Mouse (Mus musculus): ENCODE results near the gene Chst8.

The Chst8 gene

GRCm38 (mm10) chr7:34702718-34703351 lies 109.7 kb downstream of the Chst8 start:
- peak; percentile 88 for DNase-seq

DNA sequence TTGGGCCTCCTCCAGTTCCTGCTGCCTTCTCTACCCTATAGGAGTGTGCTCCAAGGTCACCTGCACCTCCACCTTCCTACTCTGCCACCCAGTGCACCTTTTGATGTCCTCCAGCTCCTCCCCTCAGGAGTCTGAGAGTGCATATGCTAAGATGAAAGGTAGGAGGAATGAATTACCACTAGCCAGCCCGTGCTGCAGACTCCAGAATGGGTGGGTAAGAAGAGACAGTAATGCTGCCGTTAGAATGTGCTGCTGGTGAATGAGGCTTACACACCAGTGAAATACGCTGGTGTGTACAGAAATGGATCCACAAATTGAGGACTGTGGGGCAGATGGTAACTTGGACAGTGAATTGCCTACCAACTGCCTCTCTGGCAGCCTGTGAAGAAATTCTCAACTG lies 112.6 kb downstream of the Chst8 start:
- no peak for DNase-seq

GRCm38 (mm10) chr7:34698221-34698620 lies 114.3 kb downstream of the Chst8 start:
- DNase-seq, result peak; percentile 57

DNA sequence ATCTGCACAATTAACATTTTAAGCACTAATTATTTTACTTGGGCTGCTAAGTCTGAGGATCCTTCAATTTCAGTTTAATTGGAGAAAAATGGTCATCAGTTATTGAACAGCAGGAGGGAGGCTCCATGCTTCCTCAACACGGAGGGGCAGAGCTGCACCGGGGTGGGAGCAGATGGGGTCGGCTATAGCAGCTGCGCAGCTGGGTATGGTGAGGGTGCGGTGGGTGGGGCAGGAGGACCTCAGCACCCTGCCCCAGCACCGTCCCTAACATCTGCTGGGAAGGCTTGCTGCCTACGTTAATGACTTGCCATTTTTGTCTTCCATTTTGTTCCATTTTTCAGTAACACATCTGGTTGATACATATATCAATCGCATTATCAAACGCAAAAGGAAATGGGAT lies 116.4 kb downstream of the Chst8 start:
- no peak for DNase-seq

- peak; percentile 43 for DNase-seq
Measured at GRCm38 (mm10) chr7:34694898-34695297, 117.6 kb downstream of the Chst8 start.

DNA sequence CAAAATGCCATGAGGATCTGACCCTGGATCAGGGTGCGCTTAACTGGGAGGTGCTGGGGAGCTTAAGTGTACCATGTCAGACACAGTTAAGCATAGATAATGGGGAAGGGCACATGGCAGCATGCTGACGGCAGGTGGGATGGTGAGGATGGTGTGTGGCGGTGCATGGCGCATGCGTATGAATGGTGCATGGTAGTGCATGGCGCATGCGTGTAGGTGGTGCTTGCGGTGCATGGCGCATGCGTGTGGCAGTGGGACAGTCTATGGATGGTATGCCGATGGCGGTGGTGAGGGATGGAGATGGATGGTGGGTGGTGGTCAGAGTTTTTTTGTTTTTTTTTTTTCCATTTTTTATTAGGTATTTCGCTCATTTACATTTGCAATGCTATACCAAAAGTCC lies 118.6 kb downstream of the Chst8 start:
- DNase-seq, result no peak

GRCm38 (mm10) chr7:34693072-34693471 lies 119.4 kb downstream of the Chst8 start:
- DNase-seq, result no peak

- DNase-seq, result no peak
Measured at GRCm38 (mm10) chr7:34690111-34690510, 122.4 kb downstream of the Chst8 start.

GRCm38 (mm10) chr7:34689028-34689427 lies 123.5 kb downstream of the Chst8 start:
- DNase-seq, result no peak

GRCm38 (mm10) chr7:34685801-34686200 lies 126.7 kb downstream of the Chst8 start:
- no peak for DNase-seq

DNA sequence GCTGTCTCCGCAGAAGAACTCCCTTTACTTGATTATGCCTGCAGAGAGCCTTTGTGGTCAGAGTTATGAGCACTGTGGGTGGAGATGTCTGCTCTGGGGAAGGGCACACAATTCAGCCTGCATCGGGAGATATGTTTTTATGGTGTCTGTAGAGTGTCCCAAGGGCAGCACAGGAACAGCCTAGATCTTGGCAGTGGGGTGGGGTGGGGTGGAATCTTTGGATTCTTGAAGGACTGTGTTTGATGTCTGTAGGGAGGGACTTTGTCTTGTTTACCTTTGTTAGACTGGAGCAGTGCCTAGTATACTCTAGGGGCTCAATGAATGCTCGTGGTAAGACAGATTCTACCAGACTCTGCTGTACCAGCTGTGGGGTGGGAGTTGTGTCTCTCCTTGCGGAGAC lies 127.3 kb downstream of the Chst8 start:
- DNase-seq, result no peak

GRCm38 (mm10) chr7:34680771-34681421 lies 131.6 kb downstream of the Chst8 start:
- DNase-seq, result no peak

- no peak for DNase-seq
Measured at GRCm38 (mm10) chr7:34679886-34680285, 132.6 kb downstream of the Chst8 start.

GRCm38 (mm10) chr7:34675831-34676514 lies 136.5 kb downstream of the Chst8 start:
- DNase-seq, result peak; percentile 89

GRCm38 (mm10) chr7:34675120-34675790 lies 137.3 kb downstream of the Chst8 start:
- no peak for DNase-seq

DNA sequence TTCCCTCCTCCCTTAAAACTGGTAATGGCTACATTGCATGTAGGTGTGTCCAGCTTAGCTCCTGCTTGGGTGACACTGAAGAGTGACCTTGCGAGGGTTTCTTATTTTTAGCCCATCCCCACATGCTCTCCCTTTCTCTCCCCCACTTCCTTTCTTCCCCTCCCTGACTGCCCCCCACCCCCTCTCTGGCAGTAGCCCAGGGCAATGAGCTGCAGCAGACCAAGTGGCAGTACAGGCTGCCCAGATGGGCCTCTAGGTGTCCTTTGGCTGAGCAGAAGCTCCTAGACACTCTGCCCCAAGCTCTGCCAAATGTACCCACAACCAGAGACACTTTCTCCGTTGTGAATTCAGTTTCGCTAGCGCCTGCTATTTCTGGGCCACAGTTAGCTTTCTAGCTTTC lies 139.6 kb downstream of the Chst8 start:
- no peak for DNase-seq

- DNase-seq, result peak; percentile 95
Measured at GRCm38 (mm10) chr7:34671911-34672310, 140.6 kb downstream of the Chst8 start.

- DNase-seq, result no peak
Measured at GRCm38 (mm10) chr7:34670778-34671177, 141.7 kb downstream of the Chst8 start.

DNA sequence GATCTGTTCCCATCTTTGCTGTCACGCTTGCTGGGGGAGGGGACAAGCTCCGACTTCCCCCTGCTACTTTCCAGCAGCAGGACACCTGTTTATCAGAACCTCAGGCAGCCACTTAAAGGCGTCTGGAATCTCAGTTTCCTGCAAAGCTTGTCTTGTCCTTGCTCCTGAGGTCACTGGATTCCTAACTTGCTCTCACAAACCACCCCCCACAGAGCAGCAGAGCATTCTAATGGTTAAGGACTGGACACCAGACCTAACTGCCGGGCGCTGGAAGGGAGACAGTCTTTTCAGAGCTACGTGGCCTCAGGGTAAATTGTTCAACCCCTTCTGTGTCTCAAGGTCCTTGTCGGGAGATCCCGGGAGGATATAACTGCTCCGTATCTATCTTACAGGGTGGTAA lies 143.2 kb downstream of the Chst8 start:
- DNase-seq, result no peak

GRCm38 (mm10) chr7:34667874-34668273 lies 144.6 kb downstream of the Chst8 start:
- peak; percentile 62 for DNase-seq

DNA sequence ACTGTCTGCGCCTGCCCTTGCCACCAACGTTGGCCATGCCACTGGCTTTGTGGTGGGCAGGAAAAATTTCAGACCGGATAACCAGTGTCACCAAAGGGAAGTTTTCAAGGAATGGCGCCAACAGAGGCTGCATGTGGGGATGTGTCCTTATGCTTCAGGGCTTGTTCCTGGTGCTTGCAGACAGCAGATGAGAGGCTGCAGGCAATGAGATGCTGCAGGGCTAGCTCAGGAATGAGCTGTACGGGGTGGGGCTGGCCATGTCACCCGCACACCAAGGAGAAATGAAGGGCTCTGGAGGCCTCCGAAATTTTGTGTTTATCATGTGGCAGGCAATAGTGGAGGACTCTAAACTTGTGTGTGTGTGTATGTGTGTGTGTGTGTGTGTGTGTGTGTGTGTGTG lies 149.4 kb downstream of the Chst8 start:
- no peak for DNase-seq

DNA sequence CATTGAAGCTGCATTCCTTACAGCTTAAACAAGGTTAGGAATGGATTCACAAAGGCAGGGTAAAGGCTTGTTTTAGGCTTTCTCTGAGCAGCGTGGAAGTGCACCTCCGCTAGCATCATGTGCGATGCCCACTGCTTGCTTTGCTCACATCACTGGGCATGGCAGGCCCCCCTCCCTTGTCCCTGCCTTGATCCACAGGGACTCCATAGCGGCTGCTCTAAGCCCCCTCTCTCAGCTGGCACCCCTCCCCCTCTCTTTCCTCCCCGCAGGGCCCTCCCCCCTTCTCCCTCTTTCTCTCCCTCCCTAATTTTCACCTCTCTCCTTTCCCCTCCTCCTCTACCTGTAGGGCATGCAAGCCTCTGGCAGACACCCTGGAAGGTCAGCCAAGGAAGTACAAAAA lies 150.3 kb downstream of the Chst8 start:
- DNase-seq, result no peak

DNA sequence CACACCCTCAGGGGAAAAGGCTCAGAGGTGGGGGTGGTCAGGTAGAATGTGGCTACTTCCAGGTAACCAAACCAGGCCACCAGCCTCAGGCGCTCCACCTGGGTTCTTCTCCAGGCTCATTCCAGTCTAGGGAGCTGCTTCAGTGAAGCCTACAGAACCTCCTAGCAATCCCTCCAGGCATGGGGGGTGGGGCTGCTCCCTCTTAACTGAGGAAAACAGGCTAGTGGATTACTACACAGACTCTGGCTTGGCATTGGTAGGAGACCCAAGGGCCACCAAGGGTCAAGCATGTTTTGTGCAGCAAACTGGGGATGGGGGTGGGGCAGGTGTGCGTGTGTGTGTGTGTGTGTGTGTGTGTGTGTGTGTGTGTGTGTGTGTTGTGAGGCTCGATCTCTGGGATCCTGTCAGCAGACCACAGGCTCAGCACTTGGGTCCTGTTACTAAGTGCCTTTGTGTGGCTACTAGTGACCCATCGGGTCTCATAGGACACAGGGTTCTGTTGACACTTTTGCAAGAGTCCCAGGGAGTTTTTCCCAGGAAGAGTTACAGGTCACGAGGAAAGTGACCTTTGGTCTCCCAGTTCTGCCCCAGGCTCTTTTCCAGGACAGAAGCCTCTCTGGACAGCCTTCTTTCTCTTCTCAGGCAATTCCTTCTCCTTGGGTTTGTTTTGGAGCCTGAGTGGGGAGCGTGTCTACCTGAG lies 153.0 kb downstream of the Chst8 start:
- DNase-seq, result peak; percentile 52
